Mouse (Mus musculus) kidney, adult 2 months (tissue): Measurements from ENCODE around the gene Pitpnm3.

Source experiments
- CTCF ChIP-seq: fragments of 200-500 bp; conservative IDR thresholded peaks from 2 replicates; pipeline ENCODE4 v1.5.1; 2011; ENCODE audit warnings: low read depth, mild to moderate bottlenecking, control low read depth, low read length, moderate library complexity, mixed read lengths; ENCODE audit not compliant: insufficient read depth, insufficient read length
- POLR2A ChIP-seq: fragments of 200-500 bp; IDR thresholded peaks from one replicate; pipeline ENCODE4 v1.6.1; 2011; ENCODE audit warnings: low read depth, low read length, control low read depth

DNA sequence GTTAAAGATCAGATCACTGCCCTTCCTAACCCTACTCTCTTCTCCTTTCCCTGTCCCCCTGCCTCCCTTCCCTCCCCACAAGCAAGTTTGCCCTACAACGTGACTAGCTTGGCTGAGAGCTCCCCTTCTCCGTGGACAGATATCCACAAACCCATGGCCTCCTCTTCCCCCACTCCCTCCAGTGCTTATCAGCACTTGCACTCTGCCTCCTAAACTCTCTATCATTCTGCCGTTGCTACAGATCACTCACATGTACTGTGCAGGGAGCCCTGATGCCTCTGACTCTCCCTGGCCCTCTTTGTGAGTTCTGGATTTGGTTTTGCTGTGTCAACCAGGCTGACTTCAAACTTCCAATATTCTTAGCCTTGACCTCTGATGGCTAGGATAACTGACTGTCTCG, 114.6 kb downstream of the Pitpnm3 start:
- TF ChIP-seq CTCF (no peak), POLR2A (no peak)
